Mouse (Mus musculus) midbrain, embryonic 12.5 days (tissue): ENCODE data around the gene Mc1r. TPM values are rescaled to one million over a fixed set of nuclear protein-coding genes. Genes with fewer than 3 reads are reported as not detected.
A peak's percentile ranks its signal among the peaks of the same experiment; 100 is the strongest.
"Not testable (repeated sequence)": the region's sequence is repeated elsewhere in the genome, so short reads cannot be mapped to it uniquely, and the experiment has no call there.

Experiments used
- ATAC-seq: fragments of 200-750 bp; cut with Nextera tagmentation; 2 replicates; pipeline ENCODE4 v1.8.0; 2017; ENCODE audit warnings: low read depth, moderate TSS enrichment, moderate library complexity; ENCODE audit not compliant: low FRiP score
- H3K27ac ChIP-seq: fragments of 300-500 bp; sonication (generic); replicated peaks from 2 replicates; pipeline ENCODE4 v1.5.1; 2016; ENCODE audit warnings: mild to moderate bottlenecking
- H3K27me3 ChIP-seq: fragments of 300-500 bp; sonication (generic); 2 replicates; pipeline ENCODE4 v1.6.1; 2016; ENCODE audit warnings: mild to moderate bottlenecking
- H3K36me3 ChIP-seq: fragments of 300-500 bp; sonication (generic); 2 replicates; pipeline ENCODE4 v1.6.1; 2016
- H3K4me1 ChIP-seq: fragments of 300-500 bp; sonication (generic); 2 replicates; pipeline ENCODE4 v1.6.1; 2016
- H3K4me2 ChIP-seq: fragments of 300-500 bp; sonication (generic); replicated peaks from 2 replicates; pipeline ENCODE4 v1.6.1; 2016; ENCODE audit warnings: mild to moderate bottlenecking, moderate library complexity
- H3K4me3 ChIP-seq: fragments of 300-500 bp; sonication (generic); 2 replicates; pipeline ENCODE4 v1.5.1; 2016; ENCODE audit warnings: mild to moderate bottlenecking
- H3K9ac ChIP-seq: fragments of 300-500 bp; sonication (generic); replicated peaks from 2 replicates; pipeline ENCODE4 v1.6.1; 2016; ENCODE audit warnings: mild to moderate bottlenecking, moderate library complexity
- H3K9me3 ChIP-seq: fragments of 300-500 bp; sonication (generic); 2 replicates; pipeline ENCODE4 v1.6.1; 2016; ENCODE audit warnings: mild to moderate bottlenecking
- WGBS: fragments of 180-500 bp; shearing (Covaris S2); methylation state at CpG from one replicate; pipeline ENCODE4 v1.1.7; 2016; 5-methylcytosine and 5-hydroxymethylcytosine counted together
- polyA plus RNA-seq: library from polyadenylated mRNA; unstranded; fragments of >200 nt; fragmentation: Nextera tagmentation; extraction: Ambion mirVana; gene quantifications from 2 replicates; pipeline ENCODE4 v1.2.1, GENCODE M21; 2016

Mc1r gene
- polyA plus RNA-seq, 1 experiment from 2014 or later, result 0.09 TPM

GRCm38 (mm10) chr8:123414255-123414654, 7.3 kb downstream of the Mc1r start:
- WGBS, result 12% methylated on average over 9 of the region's 9 CpGs
- H3K27ac ChIP-seq, result peak overlapping the region; percentile 97
- peaks cover 44% of the 10 kb centered on the region for H3K4me1 ChIP-seq

DNA sequence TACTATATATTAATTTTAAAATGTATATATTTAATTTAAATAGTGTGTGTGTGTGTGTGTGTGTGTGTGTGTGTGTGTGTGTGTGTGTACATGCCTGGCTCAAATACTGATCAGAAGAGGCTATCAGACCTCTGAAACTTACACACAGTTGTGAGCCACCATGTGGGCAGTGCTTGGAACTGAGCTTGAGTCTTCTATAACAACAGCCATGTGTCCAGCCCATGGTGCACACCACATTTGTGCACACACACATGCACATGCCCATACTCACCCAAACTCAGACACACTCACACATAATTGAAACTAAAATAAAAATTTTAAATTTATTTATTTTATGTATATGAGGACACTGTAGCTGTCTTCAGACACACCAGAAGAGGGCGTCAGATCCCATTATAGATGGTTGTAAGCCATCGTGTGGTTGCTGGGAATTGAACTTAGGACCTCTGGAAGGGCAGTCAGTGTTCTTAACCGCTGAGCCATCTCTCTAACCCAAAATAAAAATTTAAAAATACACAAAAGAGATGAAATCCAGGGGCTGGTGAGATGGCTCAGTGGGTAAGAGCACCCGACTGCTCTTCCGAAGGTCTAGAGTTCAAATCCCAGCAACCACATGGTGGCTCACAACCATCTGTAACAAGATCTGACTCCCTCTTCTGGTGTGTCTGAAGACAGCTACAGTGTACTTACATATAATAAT, 8.2 kb downstream of the Mc1r start:
- Histone ChIP-seq H3K4me2 (peak overlapping the region; percentile 68), H3K4me1 (peaks cover 35% of the 10 kb centered on the region), H3K4me3 (peak overlapping the region; percentile 92), H3K36me3 (peaks cover 26% of the 10 kb centered on the region)
- WGBS, result 84% methylated on average over 5 of the region's 5 CpGs
- H3K9me3 ChIP-seq, ATAC-seq, H3K9ac ChIP-seq, H3K27me3 ChIP-seq, H3K27ac ChIP-seq: not testable (repeated sequence)

More at GRCm38 (mm10) chr8:123414255-123414654, 7.3 kb downstream of the Mc1r start:
- Histone ChIP-seq H3K9me3 (no peaks in the 10 kb centered on the region), H3K9ac (peak overlapping the region; percentile 96), H3K27me3 (no peaks in the 10 kb centered on the region), H3K36me3 (peaks cover 17% of the 10 kb centered on the region), H3K4me3 (peak overlapping the region; percentile 92), H3K4me2 (peak overlapping the region; percentile 68)
- no peak for ATAC-seq

DNA sequence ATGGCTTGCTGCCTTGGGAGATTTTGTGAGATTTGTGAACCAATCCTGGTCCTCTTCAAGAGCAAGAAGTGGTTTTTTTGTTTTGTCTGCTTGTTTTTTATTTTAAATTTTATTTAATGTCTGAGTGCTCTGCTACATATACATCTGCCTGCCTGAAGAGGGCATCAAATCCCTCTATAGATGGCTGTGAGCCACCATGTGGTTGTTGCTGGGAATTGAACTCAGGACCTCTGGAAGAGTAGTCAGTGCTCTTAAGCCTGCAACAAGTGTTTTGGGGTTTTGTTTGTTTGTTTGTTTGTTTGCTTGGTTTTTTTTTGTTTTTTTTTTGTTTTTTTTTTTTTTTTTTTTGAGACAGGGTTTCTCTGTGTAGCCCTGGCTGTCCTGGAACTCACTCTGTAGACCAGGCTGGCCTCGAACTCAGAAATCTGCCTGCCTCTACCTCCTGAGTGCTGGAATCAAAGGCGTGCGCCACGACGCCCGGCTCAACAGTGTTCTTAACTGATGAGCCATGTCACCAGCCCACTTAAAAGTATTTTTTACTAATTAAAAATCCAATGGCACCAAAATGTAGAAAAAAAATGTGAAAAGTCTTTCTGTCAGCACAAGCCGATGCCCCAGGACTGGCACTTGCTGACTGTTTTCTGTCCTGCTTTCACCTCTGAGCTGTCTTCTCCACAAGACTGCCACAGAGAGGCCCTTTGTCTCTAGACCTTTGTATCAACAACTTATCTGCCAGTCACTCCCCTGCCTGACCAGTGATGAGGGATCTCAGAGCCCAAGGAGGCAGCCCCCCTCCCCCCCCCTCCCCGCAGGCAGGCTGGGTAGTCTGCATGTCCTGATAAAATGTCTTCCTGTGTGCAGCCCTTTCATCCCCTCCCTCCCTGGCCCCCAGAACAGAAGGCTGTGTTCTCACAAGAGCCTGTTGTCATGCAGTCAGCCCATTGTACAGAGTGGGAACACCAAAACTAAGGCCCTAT, 9.3 kb downstream of the Mc1r start:
- Histone ChIP-seq H3K9me3 (no peaks in the 10 kb centered on the region), H3K4me2 (peak overlapping the region; percentile 68), H3K36me3 (peaks cover 37% of the 10 kb centered on the region), H3K27ac (no peak overlapping the region), H3K27me3 (no peaks in the 10 kb centered on the region), H3K4me1 (peaks cover 29% of the 10 kb centered on the region), H3K9ac (no peak overlapping the region), H3K4me3 (peak overlapping the region; percentile 12; the same call in 1 of the 2 replicates)
- ATAC-seq, result no peak
- WGBS, result 85% methylated on average over 8 of the region's 8 CpGs

GRCm38 (mm10) chr8:123416944-123417555, 10.1 kb downstream of the Mc1r start:
- Histone ChIP-seq H3K36me3 (peaks cover 43% of the 10 kb centered on the region), H3K27me3 (no peaks in the 10 kb centered on the region), H3K9ac (no peak overlapping the region), H3K9me3 (no peaks in the 10 kb centered on the region), H3K4me2 (peak overlapping the region; percentile 68), H3K4me1 (peaks cover 30% of the 10 kb centered on the region), H3K27ac (no peak overlapping the region), H3K4me3 (no peak overlapping the region)
- ATAC-seq, result no peak
- WGBS, result 86% methylated on average over 8 of the region's 8 CpGs

DNA sequence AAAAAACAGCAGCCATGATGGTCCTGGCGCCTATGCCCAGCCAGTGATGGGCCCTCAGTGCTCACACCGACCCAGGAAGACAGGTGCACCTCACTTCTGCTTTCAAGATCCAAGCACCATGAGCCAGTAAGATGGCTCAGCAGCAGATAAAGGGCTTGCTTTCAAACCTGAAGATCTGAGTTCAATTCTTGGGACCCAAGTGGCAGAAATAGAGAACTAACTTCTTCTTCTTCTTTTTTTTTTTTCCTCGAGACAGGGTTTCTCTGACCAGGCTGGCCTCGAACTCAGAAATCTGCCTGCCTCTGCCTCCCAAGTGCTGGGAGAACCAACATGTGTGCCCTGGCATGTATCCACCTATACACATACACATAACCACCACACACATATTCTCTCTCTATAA, 12.8 kb downstream of the Mc1r start:
- H3K9ac ChIP-seq, result no peak overlapping the region
- no peak overlapping the region for H3K27ac ChIP-seq
- peaks cover 54% of the 10 kb centered on the region for H3K36me3 ChIP-seq
- WGBS, result 95% methylated on average over 4 of the region's 4 CpGs
- no peak for ATAC-seq
- H3K27me3 ChIP-seq, result no peaks in the 10 kb centered on the region
- H3K4me2 ChIP-seq, result no peak overlapping the region
- no peak overlapping the region for H3K4me3 ChIP-seq
- H3K4me1 ChIP-seq, result peaks cover 20% of the 10 kb centered on the region
- H3K9me3 ChIP-seq, result no peaks in the 10 kb centered on the region

DNA sequence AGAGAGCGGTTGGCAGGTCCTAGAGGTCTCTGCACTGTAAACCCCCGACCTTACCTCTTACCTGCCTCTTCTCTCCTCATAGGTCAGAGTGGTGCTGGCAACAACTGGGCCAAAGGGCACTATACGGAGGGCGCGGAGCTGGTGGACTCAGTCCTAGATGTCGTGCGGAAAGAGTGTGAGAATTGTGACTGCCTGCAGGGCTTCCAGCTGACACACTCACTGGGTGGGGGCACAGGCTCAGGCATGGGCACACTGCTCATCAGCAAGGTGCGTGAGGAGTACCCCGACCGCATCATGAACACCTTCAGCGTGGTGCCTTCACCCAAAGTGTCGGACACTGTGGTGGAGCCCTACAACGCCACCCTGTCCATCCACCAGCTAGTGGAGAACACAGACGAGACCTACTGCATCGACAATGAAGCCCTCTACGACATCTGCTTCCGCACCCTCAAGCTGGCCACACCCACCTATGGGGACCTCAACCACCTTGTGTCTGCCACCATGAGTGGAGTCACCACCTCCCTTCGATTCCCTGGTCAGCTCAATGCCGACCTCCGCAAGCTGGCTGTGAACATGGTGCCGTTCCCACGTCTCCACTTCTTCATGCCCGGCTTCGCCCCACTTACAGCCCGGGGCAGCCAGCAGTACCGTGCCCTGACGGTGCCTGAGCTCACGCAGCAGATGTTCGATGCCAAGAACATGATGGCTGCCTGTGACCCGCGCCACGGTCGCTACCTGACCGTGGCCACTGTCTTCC, 13.8 kb downstream of the Mc1r start:
- H3K4me3 ChIP-seq, result no peak overlapping the region
- no peak overlapping the region for H3K4me2 ChIP-seq
- H3K9ac ChIP-seq, result no peak overlapping the region
- peaks cover 20% of the 10 kb centered on the region for H3K4me1 ChIP-seq
- no peaks in the 10 kb centered on the region for H3K9me3 ChIP-seq
- H3K36me3 ChIP-seq, result peaks cover 54% of the 10 kb centered on the region
- H3K27me3 ChIP-seq, result no peaks in the 10 kb centered on the region
- 96% methylated on average over 34 of the region's 34 CpGs for WGBS
- ATAC-seq, result no peak
- H3K27ac ChIP-seq, result no peak overlapping the region

GRCm38 (mm10) chr8:123421325-123421724, 14.4 kb downstream of the Mc1r start:
- H3K9ac ChIP-seq, result no peak overlapping the region
- no peaks in the 10 kb centered on the region for H3K27me3 ChIP-seq
- H3K36me3 ChIP-seq, result peaks cover 54% of the 10 kb centered on the region
- H3K4me2 ChIP-seq, result no peak overlapping the region
- 0 out of 2 replicates have a peak, but pooled peaks cover under 1% of the 10 kb centered on the region for H3K9me3 ChIP-seq
- no peak overlapping the region for H3K4me3 ChIP-seq
- no peak for ATAC-seq
- no peak overlapping the region for H3K27ac ChIP-seq
- peaks cover 16% of the 10 kb centered on the region for H3K4me1 ChIP-seq
- 91% methylated on average over 19 of the region's 19 CpGs for WGBS

DNA sequence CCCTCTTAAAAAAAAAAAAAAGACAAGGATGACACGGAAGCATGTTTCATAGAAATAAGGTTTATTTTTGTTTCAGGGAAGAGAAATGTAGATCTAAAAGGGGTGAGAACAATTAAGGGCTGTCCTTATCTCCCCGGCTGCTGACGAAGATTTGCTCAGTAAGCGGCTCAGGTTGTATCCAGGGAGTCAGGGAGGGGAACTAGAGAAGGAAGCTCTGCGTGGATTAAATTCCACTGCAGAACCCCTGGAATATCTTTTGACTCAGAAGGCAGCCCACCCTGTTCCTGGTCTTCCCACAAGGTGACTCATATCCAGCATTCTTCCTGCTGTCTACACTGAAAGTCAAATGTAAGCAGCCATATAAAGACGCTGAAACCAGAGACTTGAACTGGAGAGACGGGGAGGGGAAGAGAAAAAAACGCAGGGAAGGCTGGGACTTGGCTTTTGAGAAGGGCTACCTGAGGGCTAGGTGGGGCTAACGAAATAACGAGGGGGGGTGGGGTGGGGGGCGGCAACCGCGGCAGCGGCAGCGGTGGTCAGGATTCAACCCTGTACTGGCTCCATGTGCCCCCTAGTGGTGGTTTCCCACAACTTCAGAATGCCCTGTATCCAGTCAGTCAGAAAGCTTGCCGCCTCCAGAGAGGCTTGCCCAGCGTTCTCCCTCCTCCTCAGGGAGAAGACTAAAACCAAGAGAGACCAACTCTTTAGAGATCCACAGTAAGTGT, 15.3 kb downstream of the Mc1r start:
- no peaks in the 10 kb centered on the region for H3K27me3 ChIP-seq
- H3K36me3 ChIP-seq, result peaks cover 54% of the 10 kb centered on the region
- WGBS, result 20% methylated on average over 16 of the region's 17 CpGs
- H3K4me1 ChIP-seq, result peaks cover 8% of the 10 kb centered on the region; the same call in 1 of the 2 replicates
- H3K4me2 ChIP-seq, result peak overlapping the region; percentile 29; the same call in 1 of the 2 replicates
- H3K4me3 ChIP-seq, result no peak overlapping the region
- ATAC-seq, result peak; percentile 60
- 0 out of 2 replicates have a peak overlapping the region, but pooled peaks have one; percentile 10 for H3K27ac ChIP-seq
- peaks cover 10% of the 10 kb centered on the region; the same call in 1 of the 2 replicates for H3K9me3 ChIP-seq
- no peak overlapping the region for H3K9ac ChIP-seq

- ATAC-seq, result peak; percentile 44
- Histone ChIP-seq H3K9ac (no peak overlapping the region), H3K36me3 (peaks cover 52% of the 10 kb centered on the region), H3K27ac (0 out of 2 replicates have a peak overlapping the region, but pooled peaks have one; percentile 10), H3K9me3 (peaks cover 15% of the 10 kb centered on the region), H3K4me2 (peak overlapping the region; percentile 29; the same call in 1 of the 2 replicates), H3K4me3 (no peak overlapping the region), H3K27me3 (no peaks in the 10 kb centered on the region), H3K4me1 (peaks cover 6% of the 10 kb centered on the region; the same call in 1 of the 2 replicates)
- 20% methylated on average over 3 of the region's 3 CpGs for WGBS
Measured at GRCm38 (mm10) chr8:123422781-123423159, 15.9 kb downstream of the Mc1r start.

- Histone ChIP-seq H3K4me1 (peaks cover 6% of the 10 kb centered on the region; the same call in 1 of the 2 replicates), H3K4me2 (peak within 1 kb of the TSS; percentile 29; the same call in 1 of the 2 replicates), H3K36me3 (peaks cover 45% of the 10 kb centered on the region), H3K27ac (0 out of 2 replicates have a peak within 1 kb of the TSS, but pooled peaks have one; percentile 10), H3K9me3 (peaks cover 22% of the 10 kb centered on the region), H3K9ac (no peak within 1 kb of the TSS), H3K27me3 (no peaks in the 10 kb centered on the region), H3K4me3 (no peak within 1 kb of the TSS)
- no peak for ATAC-seq
- 76% methylated on average over 7 of the region's 7 CpGs for WGBS
Measured at GRCm38 (mm10) chr8:123423441-123423840, 16.5 kb downstream of the Mc1r start, which contains the start of gene Def8. Gene Def8, plus strand, starts transcription at chr8:123423527.
